Mouse (Mus musculus) intestine, embryonic 14.5 days (tissue): ENCODE results near the gene Fancg. TPM values are rescaled to one million over a fixed set of nuclear protein-coding genes. Genes with fewer than 3 reads are reported as not detected.

Experiments
- ATAC-seq: fragments of 200-750 bp; cut with Nextera tagmentation; replicated peaks from 2 replicates; pipeline ENCODE4 v1.8.0; 2017; ENCODE audit warnings: low read depth, moderate number of reproducible peaks, moderate TSS enrichment, moderate library complexity; ENCODE audit not compliant: low FRiP score, low TSS enrichment
- DNase-seq: peaks from one replicate; pipeline ENCODE4 v3.0.0-alpha.2; 2018; ENCODE audit warnings: low spot score
- H3K27ac ChIP-seq: fragments of 300-500 bp; sonication (generic); 2 replicates; pipeline ENCODE4 v1.5.1; 2014; ENCODE audit warnings: low read depth, mild to moderate bottlenecking, control low read depth
- H3K27me3 ChIP-seq: fragments of 300-500 bp; sonication (generic); replicated peaks from 2 replicates; pipeline ENCODE4 v1.6.1; 2014; ENCODE audit warnings: low read length, control low read depth; ENCODE audit not compliant: control insufficient read depth, insufficient read depth
- H3K36me3 ChIP-seq: fragments of 300-500 bp; sonication (generic); 2 replicates; pipeline ENCODE4 v1.6.1; 2014; ENCODE audit warnings: low read length, control low read depth; ENCODE audit not compliant: control insufficient read depth, insufficient read depth
- H3K4me1 ChIP-seq: fragments of 300-500 bp; sonication (generic); replicated peaks from 2 replicates; pipeline ENCODE4 v1.6.1; 2014; ENCODE audit warnings: low read length, control low read depth, mixed read lengths; ENCODE audit not compliant: control insufficient read depth, insufficient read depth
- H3K4me2 ChIP-seq: fragments of 300-500 bp; sonication (generic); 2 replicates; pipeline ENCODE4 v1.6.1; 2014; ENCODE audit warnings: low read length
- H3K4me3 ChIP-seq: fragments of 300-500 bp; sonication (generic); 2 replicates; pipeline ENCODE4 v1.5.1; 2014; ENCODE audit warnings: low read depth, low read length, control low read depth, mixed read lengths
- H3K9ac ChIP-seq: fragments of 300-500 bp; sonication (generic); 2 replicates; pipeline ENCODE4 v1.6.1; 2014; ENCODE audit warnings: mild to moderate bottlenecking, low read length
- H3K9me3 ChIP-seq: fragments of 300-500 bp; sonication (generic); 2 replicates; pipeline ENCODE4 v1.6.1; 2016; ENCODE audit warnings: low read length, control low read depth; ENCODE audit not compliant: control insufficient read depth
- WGBS: fragments of 180-500 bp; shearing (Covaris S2); extraction: QIAGEN DNeasy Blood & Tissue Kit; methylation state at CpG from one replicate; pipeline ENCODE4 v1.1.7; 2014; 5-methylcytosine and 5-hydroxymethylcytosine counted together
- polyA plus RNA-seq: library from polyadenylated mRNA; unstranded; fragments of >200 nt; fragmentation: Nextera tagmentation; extraction: Ambion mirVana; gene quantifications from 2 replicates; pipeline ENCODE4 v1.2.1, GENCODE M21; 2014

Gene Fancg
- polyA plus RNA-seq, 1 experiment from 2014 or later: 16.6 TPM

- Histone ChIP-seq H3K9me3 (no peaks in the 10 kb centered on the region), H3K4me3 (no peak overlapping the region), H3K4me1 (peaks cover 16% of the 10 kb centered on the region), H3K27me3 (no peaks in the 10 kb centered on the region), H3K4me2 (no peak overlapping the region), H3K27ac (no peak overlapping the region), H3K36me3 (peaks cover 17% of the 10 kb centered on the region), H3K9ac (no peak overlapping the region)
- 10% methylated on average over 10 of the region's 10 CpGs for WGBS
- peak; percentile 87 for DNase-seq
- no peak for ATAC-seq
Observed at GRCm38 (mm10) chr4:42954297-42954696, 56.0 kb downstream of the Fancg start.

GRCm38 (mm10) chr4:42953435-42954094, 56.7 kb downstream of the Fancg start:
- Histone ChIP-seq H3K36me3 (peaks cover 17% of the 10 kb centered on the region), H3K4me1 (peaks cover 16% of the 10 kb centered on the region), H3K27me3 (no peaks in the 10 kb centered on the region), H3K4me3 (no peak overlapping the region), H3K9me3 (no peaks in the 10 kb centered on the region), H3K27ac (peak overlapping the region; percentile 16; the same call in 1 of the 2 replicates), H3K9ac (no peak overlapping the region), H3K4me2 (no peak overlapping the region)
- WGBS: 33% methylated on average over 10 of the region's 10 CpGs
- no peak for ATAC-seq
- DNase-seq: no peak

- Histone ChIP-seq H3K27ac (no peak overlapping the region), H3K27me3 (peaks cover 7% of the 10 kb centered on the region; the same call in 1 of the 2 replicates), H3K9ac (no peak overlapping the region), H3K4me1 (peaks cover 16% of the 10 kb centered on the region), H3K36me3 (peaks cover 14% of the 10 kb centered on the region), H3K4me3 (no peak overlapping the region), H3K4me2 (no peak overlapping the region), H3K9me3 (no peaks in the 10 kb centered on the region)
- no peak for DNase-seq
- 83% methylated on average over 7 of the region's 7 CpGs for WGBS
- no peak for ATAC-seq
Observed at GRCm38 (mm10) chr4:42952563-42952962, 57.7 kb downstream of the Fancg start.

Other genes with a start within 250 kb of the Fancg start
- gene Ccl21a, start 236.5 kb downstream of the Fancg start, polyA plus RNA-seq: 42.6 and 61.4 TPM in 2 replicates
- gene Fam205a1, start 156.6 kb downstream of the Fancg start, polyA plus RNA-seq: not detected in 2 replicates
- 0.14 TPM in 1 of 2 replicates, not detected in the other for gene Gm12394, start 153.7 kb downstream of the Fancg start, polyA plus RNA-seq
- 0.43 and 0.81 TPM in 2 replicates for gene Fam205c, start 136.3 kb downstream of the Fancg start, polyA plus RNA-seq
- gene Phf24, start 93.8 kb downstream of the Fancg start, polyA plus RNA-seq: 1.6 and 1.9 TPM in 2 replicates
- gene Dnajb5, start 60.7 kb downstream of the Fancg start, polyA plus RNA-seq: 7.3 and 7.4 TPM in 2 replicates
- gene 1700022I11Rik, start 40.9 kb downstream of the Fancg start, polyA plus RNA-seq: 0.44 and 0.97 TPM in 2 replicates
- gene Vcp, start 10.0 kb downstream of the Fancg start, polyA plus RNA-seq: 481 and 510 TPM in 2 replicates
- 21.7 and 22.6 TPM in 2 replicates for gene Pigo, start 15.3 kb upstream of the Fancg start, polyA plus RNA-seq
- gene Stoml2, start 21.2 kb upstream of the Fancg start, polyA plus RNA-seq: 332 and 361 TPM in 2 replicates
- 5.1 and 7.1 TPM in 2 replicates for gene Fam214b, start 35.7 kb upstream of the Fancg start, polyA plus RNA-seq
- gene Unc13b, start 48.4 kb upstream of the Fancg start, polyA plus RNA-seq: 10.0 and 10.2 TPM in 2 replicates